Mouse (Mus musculus) thymus, adult 2 months (tissue): ENCODE results near the gene Sqstm1. TPM values are rescaled to one million over a fixed set of nuclear protein-coding genes. Genes with fewer than 3 reads are reported as not detected.
A peak's percentile ranks its signal among the peaks of the same experiment; 100 is the strongest.

Experiments
- DNase-seq: peaks from one replicate; pipeline ENCODE4 v3.0.0; 2021
- H3K27ac ChIP-seq: fragments of 200-500 bp; 2 replicates; pipeline ENCODE4 v1.5.1; 2012; ENCODE audit warnings: low read length, control low read depth; ENCODE audit not compliant: control insufficient read depth, insufficient read depth
- H3K27me3 ChIP-seq: fragments of 200-500 bp; 2 replicates; pipeline ENCODE4 v1.6.1; 2012; ENCODE audit warnings: mild to moderate bottlenecking, low read length, moderate library complexity, mixed read lengths; ENCODE audit not compliant: control insufficient read depth, insufficient read depth
- H3K36me3 ChIP-seq: fragments of 200-500 bp; 2 replicates; pipeline ENCODE4 v1.6.1; 2012; ENCODE audit warnings: mild to moderate bottlenecking, low read length, moderate library complexity; ENCODE audit not compliant: control insufficient read depth, insufficient read depth
- H3K4me1 ChIP-seq: fragments of 200-500 bp; replicated peaks from 2 replicates; pipeline ENCODE4 v1.6.1; 2012; ENCODE audit warnings: low read length; ENCODE audit not compliant: control insufficient read depth, insufficient read depth
- H3K4me3 ChIP-seq: fragments of 200-500 bp; 2 replicates; pipeline ENCODE4 v1.5.1; 2012; ENCODE audit warnings: mild to moderate bottlenecking, low read length, control low read depth, moderate library complexity; ENCODE audit not compliant: control insufficient read depth, insufficient read depth
- CTCF ChIP-seq: fragments of 200-500 bp; IDR thresholded peaks from 2 replicates; pipeline ENCODE4 v1.5.1; 2012; ENCODE audit warnings: mild to moderate bottlenecking, control low read depth, low read length, moderate library complexity, borderline replicate concordance; ENCODE audit not compliant: control insufficient read depth, poor library complexity, insufficient read depth; ENCODE audit errors: extremely low read depth
- POLR2A ChIP-seq: fragments of 200-500 bp; IDR thresholded peaks from 2 replicates; pipeline ENCODE4 v1.6.1; 2012; ENCODE audit warnings: mild to moderate bottlenecking, low read length, control low read depth, moderate library complexity; ENCODE audit not compliant: control insufficient read depth, poor library complexity, insufficient read depth; ENCODE audit errors: extremely low read depth
- WGBS: fragments of 180-500 bp; shearing (Covaris S2); methylation state at CpG from one replicate; pipeline ENCODE4 v1.1.7; 2018; 5-methylcytosine and 5-hydroxymethylcytosine counted together
- polyA plus RNA-seq: library from polyadenylated mRNA; depleted of rRNA; stranded (reverse); fragments of >200 nt; gene quantifications from 2 replicates; pipeline ENCODE4 v1.2.3, GENCODE M21; 2012

Sqstm1 gene
- polyA plus RNA-seq, 1 experiment = 173 TPM

GRCm38 (mm10) chr11:50211322-50212059, 864 bp upstream of the Sqstm1 start:
- peaks cover 7% of the 10 kb centered on the region for H3K4me1 ChIP-seq
- no peak overlapping the region; the same call in 1 of the 2 replicates for H3K27ac ChIP-seq
- no peak for TF ChIP-seq POLR2A
- no peak for DNase-seq
- no peaks in the 10 kb centered on the region for H3K27me3 ChIP-seq
- no peak overlapping the region; the same call in 1 of the 2 replicates for H3K4me3 ChIP-seq
- 92% methylated on average over 3 of the region's 3 CpGs for WGBS
- peaks cover 10% of the 10 kb centered on the region for H3K36me3 ChIP-seq

GRCm38 (mm10) chr11:50210101-50210504, 524 bp downstream of the Sqstm1 start:
- TF ChIP-seq POLR2A (no peak), CTCF (no peak)
- DNase-seq = peak; percentile 90
- Histone ChIP-seq H3K4me3 (peak overlapping the region; percentile 93), H3K4me1 (peaks cover 7% of the 10 kb centered on the region), H3K36me3 (peaks cover 24% of the 10 kb centered on the region), H3K27me3 (no peaks in the 10 kb centered on the region), H3K27ac (peak overlapping the region; percentile 83)
- WGBS = under 1% methylated on average over 24 of the region's 24 CpGs

GRCm38 (mm10) chr11:50208039-50208438, 2.6 kb downstream of the Sqstm1 start:
- Histone ChIP-seq H3K4me1 (peaks cover 7% of the 10 kb centered on the region), H3K27me3 (no peaks in the 10 kb centered on the region), H3K36me3 (peaks cover 39% of the 10 kb centered on the region), H3K4me3 (no peak overlapping the region), H3K27ac (no peak overlapping the region)
- WGBS = 92% methylated on average over 5 of the region's 5 CpGs
- TF ChIP-seq CTCF (no peak), POLR2A (no peak)
- no peak for DNase-seq

- 98% methylated on average over 14 of the region's 14 CpGs for WGBS
- no peak for DNase-seq
- no peak overlapping the region for H3K27ac ChIP-seq
- no peaks in the 10 kb centered on the region for H3K27me3 ChIP-seq
- TF ChIP-seq POLR2A (no peak), CTCF (no peak)
- no peak overlapping the region for H3K4me3 ChIP-seq
- H3K36me3 ChIP-seq = peaks cover 46% of the 10 kb centered on the region
- H3K4me1 ChIP-seq = peaks cover 7% of the 10 kb centered on the region
These were observed 3.3 kb downstream of the Sqstm1 start for GRCm38 (mm10) chr11:50207344-50207743.

GRCm38 (mm10) chr11:50206037-50206436, 4.6 kb downstream of the Sqstm1 start:
- DNase-seq = no peak
- TF ChIP-seq POLR2A (no peak), CTCF (no peak)
- no peak overlapping the region for H3K4me3 ChIP-seq
- peaks cover 59% of the 10 kb centered on the region for H3K36me3 ChIP-seq
- no peak overlapping the region for H3K27ac ChIP-seq
- peaks cover 3% of the 10 kb centered on the region for H3K4me1 ChIP-seq
- WGBS = 96% methylated on average over 2 of the region's 2 CpGs
- H3K27me3 ChIP-seq = no peaks in the 10 kb centered on the region

- Histone ChIP-seq H3K36me3 (peaks cover 65% of the 10 kb centered on the region), H3K27me3 (no peaks in the 10 kb centered on the region), H3K4me3 (no peak overlapping the region), H3K27ac (no peak overlapping the region), H3K4me1 (no peaks in the 10 kb centered on the region)
- 93% methylated on average over 3 of the region's 3 CpGs for WGBS
- no peak for DNase-seq
- no peak for TF ChIP-seq CTCF
These were observed 5.2 kb downstream of the Sqstm1 start for GRCm38 (mm10) chr11:50205434-50205833.
